Mouse (Mus musculus): ENCODE results near the gene Nos1ap.

Nos1ap gene

DNA sequence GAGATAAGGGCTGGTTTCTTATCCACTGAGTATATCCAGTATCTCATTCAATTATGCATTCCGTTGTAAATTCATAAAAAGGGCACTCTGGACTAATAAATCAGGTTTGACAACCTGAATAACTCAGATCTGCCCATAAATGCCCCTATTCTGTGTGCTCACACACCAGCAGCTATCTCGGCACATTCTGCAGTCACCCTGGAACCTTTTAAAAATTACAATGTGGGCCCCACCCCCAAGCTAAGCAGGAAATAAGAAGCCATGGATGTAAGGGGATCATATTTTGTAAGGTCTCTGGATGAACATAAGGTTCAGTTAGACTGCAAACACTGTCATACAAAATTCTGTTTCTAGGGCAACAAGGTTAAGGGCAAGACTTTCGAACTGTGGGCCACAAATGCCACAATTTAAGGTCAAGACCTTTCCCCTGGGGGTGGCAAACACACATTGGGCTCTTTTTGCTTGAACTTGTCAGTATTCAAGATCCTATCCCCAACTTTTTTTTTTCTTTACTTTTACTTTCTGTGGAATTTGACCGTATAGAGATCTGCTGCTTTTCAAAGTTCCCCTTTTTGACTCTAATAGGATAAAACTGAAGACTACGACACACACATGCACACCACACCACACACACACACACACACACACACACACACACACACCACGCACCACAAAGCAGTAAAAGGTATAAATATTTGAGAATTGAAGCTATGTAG lies 13.5 kb downstream of the Nos1ap start:
- Histone ChIP-seq H3K27me3 (ENCODE audit: control insufficient read depth, insufficient read depth, low read length, poor library complexity, severe bottlenecking) (no peaks in the 10 kb centered on the region), H3K36me3 (ENCODE audit: control insufficient read depth, insufficient read depth, low read length, poor library complexity, severe bottlenecking) (no peaks in the 10 kb centered on the region)
- no peak for DNase-seq (ENCODE audit: low read depth, low spot score)

DNA sequence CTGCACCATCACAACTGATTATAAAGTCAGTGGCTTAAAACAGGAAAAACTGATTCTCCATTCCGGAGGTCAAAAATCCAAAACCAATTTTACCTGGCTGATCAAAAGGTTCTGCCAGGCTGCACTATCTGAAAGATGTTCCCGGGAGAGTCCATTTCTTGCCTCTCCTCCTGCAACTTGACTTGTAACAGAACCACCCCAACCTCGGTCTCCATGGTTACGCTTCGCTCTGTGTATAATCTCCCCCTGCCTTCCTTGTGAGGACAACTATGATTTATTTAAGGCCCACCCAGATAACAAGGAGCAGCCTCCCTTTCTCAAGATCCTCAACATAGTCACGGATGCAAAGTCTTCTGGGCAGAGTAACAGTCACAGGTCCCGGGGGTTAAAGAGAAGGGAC lies 16.5 kb downstream of the Nos1ap start:
- Histone ChIP-seq H3K36me3 (ENCODE audit: control insufficient read depth, insufficient read depth, low read length, poor library complexity, severe bottlenecking) (no peaks in the 10 kb centered on the region), H3K27me3 (ENCODE audit: control insufficient read depth, insufficient read depth, low read length, poor library complexity, severe bottlenecking) (no peaks in the 10 kb centered on the region)
- no peak for DNase-seq (ENCODE audit: low read depth, low spot score)

DNA sequence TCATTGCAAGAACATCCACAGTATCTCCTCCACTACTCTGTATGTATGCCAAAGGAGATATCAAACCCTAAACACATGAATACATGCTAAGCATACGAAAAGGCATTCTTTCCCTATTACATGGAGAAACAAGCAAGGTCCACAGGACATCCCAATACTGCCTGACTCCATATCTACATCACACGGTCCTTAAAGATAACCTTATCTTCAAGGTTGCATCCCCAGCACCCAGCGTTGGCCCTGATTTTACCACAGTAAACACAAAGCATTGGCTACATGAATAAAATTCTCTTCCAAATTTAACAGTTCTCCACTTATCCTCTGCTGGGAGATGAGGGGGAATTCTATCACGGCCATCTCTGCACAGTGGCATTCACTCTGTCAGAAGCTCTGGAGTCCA lies 22.7 kb downstream of the Nos1ap start:
- Histone ChIP-seq H3K27me3 (ENCODE audit: control insufficient read depth, insufficient read depth, low read length, poor library complexity, severe bottlenecking) (no peaks in the 10 kb centered on the region), H3K36me3 (ENCODE audit: control insufficient read depth, insufficient read depth, low read length, poor library complexity, severe bottlenecking) (no peaks in the 10 kb centered on the region)
- DNase-seq (ENCODE audit: low read depth, low spot score): no peak

DNA sequence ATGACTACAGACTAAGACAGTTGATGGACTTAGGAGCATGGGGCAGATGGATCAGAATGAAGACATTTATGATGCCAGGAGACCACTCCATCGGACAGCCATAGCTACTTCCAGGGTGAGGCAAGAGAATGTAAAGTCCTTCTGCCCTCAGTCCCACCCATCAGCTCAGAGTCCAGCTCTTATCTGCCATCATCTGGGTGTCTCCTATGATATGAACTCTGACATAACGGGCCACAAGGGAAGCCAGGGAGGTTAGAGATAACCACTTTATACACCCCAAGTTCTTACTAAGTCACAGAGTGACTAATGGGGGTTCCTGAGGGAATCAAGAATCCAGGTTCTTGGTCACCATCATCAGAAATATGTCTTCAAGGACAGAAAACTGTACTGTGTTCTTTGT lies 23.1 kb downstream of the Nos1ap start:
- Histone ChIP-seq H3K27me3 (ENCODE audit: control insufficient read depth, insufficient read depth, low read length, poor library complexity, severe bottlenecking) (no peaks in the 10 kb centered on the region), H3K36me3 (ENCODE audit: control insufficient read depth, insufficient read depth, low read length, poor library complexity, severe bottlenecking) (no peaks in the 10 kb centered on the region)
- no peak for DNase-seq (ENCODE audit: low read depth, low spot score)

DNA sequence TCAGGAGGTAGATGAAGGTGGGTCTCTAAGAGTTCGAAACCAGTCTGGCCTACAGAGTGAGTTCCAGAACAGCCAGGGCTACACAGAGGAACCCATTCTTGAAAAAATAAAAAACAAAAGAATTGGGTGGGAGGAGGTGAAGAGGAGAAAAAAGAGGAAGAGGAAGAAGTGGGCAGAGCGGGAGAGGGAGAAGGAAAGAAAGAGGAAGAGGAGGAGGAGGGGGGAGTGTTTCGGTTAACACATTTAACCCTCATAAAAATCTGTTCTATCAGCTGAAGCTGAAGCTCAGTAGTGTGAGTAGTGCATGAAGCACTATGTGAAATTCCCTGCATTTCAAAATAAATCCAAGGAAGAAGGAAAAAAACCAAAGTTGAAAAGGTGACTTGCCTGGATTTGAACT lies 24.7 kb downstream of the Nos1ap start:
- DNase-seq (ENCODE audit: low read depth, low spot score): no peak
- Histone ChIP-seq H3K27me3 (ENCODE audit: control insufficient read depth, insufficient read depth, low read length, poor library complexity, severe bottlenecking) (no peaks in the 10 kb centered on the region), H3K36me3 (ENCODE audit: control insufficient read depth, insufficient read depth, low read length, poor library complexity, severe bottlenecking) (no peaks in the 10 kb centered on the region)

DNA sequence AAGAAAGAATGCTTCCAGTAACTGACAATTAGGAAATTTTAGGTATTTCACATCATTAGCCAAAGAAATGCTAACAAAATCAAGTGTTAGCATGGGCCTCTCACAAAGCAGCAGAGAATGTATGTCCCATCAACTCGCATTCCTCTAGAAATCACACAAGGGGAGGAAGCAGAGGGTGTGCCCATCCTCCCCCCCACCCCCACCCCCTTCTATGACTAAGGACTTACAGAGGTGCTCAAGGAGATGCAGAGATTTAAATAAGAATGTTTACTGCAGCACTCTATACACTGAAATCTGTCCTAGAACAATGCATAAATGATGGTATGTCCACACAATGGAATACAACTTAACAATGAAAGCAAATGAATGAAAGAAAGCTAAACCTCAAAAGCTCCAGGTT lies 27.2 kb downstream of the Nos1ap start:
- DNase-seq (ENCODE audit: low read depth, low spot score): no peak
- no peaks in the 10 kb centered on the region for H3K36me3 ChIP-seq (ENCODE audit: control insufficient read depth, insufficient read depth, low read length, poor library complexity, severe bottlenecking)
- no peaks in the 10 kb centered on the region for H3K27me3 ChIP-seq (ENCODE audit: control insufficient read depth, insufficient read depth, low read length, poor library complexity, severe bottlenecking)

DNA sequence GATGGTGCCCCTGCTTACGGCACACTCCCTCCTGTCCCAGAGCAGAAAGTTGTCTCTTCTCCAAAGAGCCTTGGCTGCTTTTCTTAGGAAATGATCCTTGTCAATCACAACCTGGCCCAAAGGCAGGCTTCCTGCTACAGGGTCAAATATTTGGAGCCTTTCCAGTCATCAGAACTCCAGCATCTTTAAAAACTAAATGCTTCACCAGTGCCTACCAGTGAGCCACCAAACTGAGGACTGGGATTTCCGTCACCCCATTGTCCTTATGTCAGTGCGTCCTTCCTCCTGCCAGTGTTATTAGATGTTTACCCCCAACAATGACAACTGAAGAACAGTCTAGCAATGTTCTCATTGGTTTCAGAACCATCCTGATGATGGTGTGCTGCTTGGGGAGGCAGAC lies 28.9 kb downstream of the Nos1ap start:
- Histone ChIP-seq H3K36me3 (ENCODE audit: control insufficient read depth, insufficient read depth, low read length, poor library complexity, severe bottlenecking) (no peaks in the 10 kb centered on the region), H3K27me3 (ENCODE audit: control insufficient read depth, insufficient read depth, low read length, poor library complexity, severe bottlenecking) (no peaks in the 10 kb centered on the region)
- DNase-seq (ENCODE audit: low read depth, low spot score): no peak

DNA sequence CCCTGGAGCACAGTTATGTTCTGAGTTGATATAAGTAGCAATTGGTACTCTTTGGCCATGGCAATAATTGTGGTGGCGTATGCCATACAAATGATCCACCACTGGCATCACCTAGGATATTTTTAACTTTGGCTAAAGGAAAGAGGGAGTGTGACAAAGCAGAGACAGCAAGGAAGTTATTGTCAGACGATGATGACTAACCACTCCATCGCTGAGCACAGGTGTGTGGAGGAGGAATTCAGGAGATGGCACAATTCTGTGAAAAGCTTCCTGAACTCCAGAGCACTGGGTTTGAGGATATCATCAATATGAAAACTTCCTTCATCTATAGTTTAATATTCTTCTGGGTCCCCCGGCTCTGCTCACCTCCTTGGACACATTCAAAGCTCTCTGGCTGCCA lies 31.7 kb downstream of the Nos1ap start:
- no peaks in the 10 kb centered on the region for H3K27me3 ChIP-seq (ENCODE audit: control insufficient read depth, insufficient read depth, low read length, poor library complexity, severe bottlenecking)
- no peaks in the 10 kb centered on the region for H3K36me3 ChIP-seq (ENCODE audit: control insufficient read depth, insufficient read depth, low read length, poor library complexity, severe bottlenecking)
- DNase-seq (ENCODE audit: low read depth, low spot score): no peak

DNA sequence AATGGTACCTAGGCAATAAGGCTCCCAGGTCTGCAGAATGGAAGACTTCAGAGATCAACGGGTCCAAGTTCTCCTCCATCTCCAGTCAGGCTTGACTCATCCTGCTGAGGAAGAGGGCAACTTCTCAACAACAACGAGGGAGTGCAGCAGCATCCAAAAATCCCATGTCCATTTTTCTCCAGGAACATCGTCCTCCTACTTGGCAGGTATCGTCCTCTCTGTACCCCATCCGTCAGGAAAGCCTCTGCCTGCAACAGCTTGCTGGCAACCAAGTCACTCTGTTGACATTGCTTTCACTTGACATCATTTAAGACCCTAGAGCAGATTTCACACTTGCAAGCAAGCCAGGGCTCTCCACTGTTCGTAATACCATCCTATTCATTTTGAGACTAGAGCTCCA lies 33.0 kb downstream of the Nos1ap start:
- Histone ChIP-seq H3K27me3 (ENCODE audit: control insufficient read depth, insufficient read depth, low read length, poor library complexity, severe bottlenecking) (no peaks in the 10 kb centered on the region), H3K36me3 (ENCODE audit: control insufficient read depth, insufficient read depth, low read length, poor library complexity, severe bottlenecking) (no peaks in the 10 kb centered on the region)
- no peak for DNase-seq (ENCODE audit: low read depth, low spot score)

DNA sequence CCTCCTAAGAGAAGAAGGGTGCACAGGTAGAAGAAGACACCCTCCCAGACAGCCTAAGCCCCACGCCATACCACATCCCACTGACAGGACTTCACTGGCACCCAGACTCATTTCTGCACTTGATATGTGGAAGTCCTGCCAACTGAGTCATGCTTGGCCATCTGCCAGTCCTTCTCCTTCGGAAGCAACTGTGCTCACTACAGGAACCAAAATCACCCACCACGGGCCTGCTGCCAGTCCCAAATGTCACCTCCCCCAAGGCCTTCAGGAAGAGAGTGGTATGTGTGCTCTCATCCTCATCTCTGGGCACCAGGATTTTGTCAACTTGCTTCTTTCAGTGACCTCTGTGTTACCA lies 34.7 kb downstream of the Nos1ap start:
- Histone ChIP-seq H3K27me3 (ENCODE audit: control insufficient read depth, insufficient read depth, low read length, poor library complexity, severe bottlenecking) (no peaks in the 10 kb centered on the region), H3K36me3 (ENCODE audit: control insufficient read depth, insufficient read depth, low read length, poor library complexity, severe bottlenecking) (no peaks in the 10 kb centered on the region)
- DNase-seq (ENCODE audit: low read depth, low spot score): no peak

DNA sequence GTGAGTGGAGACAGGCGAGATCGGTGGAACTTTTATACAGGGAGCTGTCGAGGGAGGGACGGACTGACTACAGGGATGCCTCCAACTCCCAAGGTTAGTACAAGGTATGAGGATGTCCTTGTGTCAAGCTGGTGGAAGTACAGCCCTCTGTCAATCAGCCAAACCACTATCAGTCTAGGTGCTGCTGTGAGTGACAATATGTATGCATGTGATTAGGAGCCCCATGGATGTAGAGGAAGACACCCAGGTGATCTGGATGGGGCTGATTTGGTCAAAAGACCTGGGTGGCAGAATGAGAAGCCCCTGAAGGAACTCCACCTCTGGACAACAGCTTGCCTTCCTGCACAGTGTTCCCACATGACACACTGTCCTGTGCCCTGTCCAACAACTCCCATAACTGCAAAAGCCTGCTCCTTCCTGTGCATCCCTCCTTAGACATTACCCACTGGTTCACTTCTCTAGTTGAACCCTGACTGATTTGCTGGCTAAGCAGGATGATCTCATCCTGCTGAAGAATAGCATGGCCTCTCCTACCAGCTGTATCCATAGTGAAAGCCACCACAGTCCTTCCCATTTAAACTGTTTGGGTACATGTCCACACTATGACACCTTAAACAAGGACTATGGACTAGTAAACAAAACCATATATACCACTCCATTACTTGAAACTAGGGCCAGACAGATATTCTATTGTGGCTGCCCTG lies 35.3 kb downstream of the Nos1ap start:
- DNase-seq (ENCODE audit: low read depth, low spot score): no peak
- no peaks in the 10 kb centered on the region for H3K27me3 ChIP-seq (ENCODE audit: control insufficient read depth, insufficient read depth, low read length, poor library complexity, severe bottlenecking)
- no peaks in the 10 kb centered on the region for H3K36me3 ChIP-seq (ENCODE audit: control insufficient read depth, insufficient read depth, low read length, poor library complexity, severe bottlenecking)

DNA sequence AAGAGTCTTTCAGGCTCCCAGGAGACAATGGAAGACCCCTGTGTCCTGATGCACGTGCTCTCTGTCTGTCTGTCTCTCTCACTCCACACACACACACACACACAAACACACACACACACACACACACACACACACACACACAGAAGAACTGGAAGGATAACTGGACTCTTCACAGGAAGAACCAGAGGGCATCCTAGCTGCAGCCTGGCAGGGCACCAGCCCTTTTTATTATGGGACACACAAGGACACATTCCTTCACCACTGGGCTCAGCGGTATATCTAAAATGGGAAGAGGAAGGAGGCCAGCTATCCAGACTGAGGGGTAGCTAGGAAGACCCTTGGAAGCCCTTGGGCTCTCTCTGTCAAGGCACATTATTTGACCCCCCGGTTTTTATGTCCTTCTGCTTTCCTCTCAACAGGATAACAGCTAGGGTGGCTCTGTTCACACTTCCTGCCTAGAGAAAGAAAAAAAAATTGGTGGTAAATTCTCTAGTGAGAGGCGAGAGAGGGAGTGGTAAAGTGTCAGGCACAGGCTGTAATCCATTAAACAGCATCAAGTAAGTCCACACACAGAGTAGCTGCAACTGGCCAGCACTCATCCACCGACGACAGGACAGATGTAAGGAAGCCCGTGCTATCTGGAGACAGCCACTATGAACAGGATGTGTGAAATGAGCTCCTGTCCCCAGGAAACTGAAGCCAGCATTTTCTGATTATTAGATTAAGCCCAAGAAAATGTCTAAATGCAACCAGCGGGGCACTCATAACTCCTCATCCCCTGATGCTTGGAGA lies 38.8 kb downstream of the Nos1ap start:
- Histone ChIP-seq H3K27me3 (ENCODE audit: control insufficient read depth, insufficient read depth, low read length, poor library complexity, severe bottlenecking) (no peaks in the 10 kb centered on the region), H3K36me3 (ENCODE audit: control insufficient read depth, insufficient read depth, low read length, poor library complexity, severe bottlenecking) (no peaks in the 10 kb centered on the region)
- no peak for DNase-seq (ENCODE audit: low read depth, low spot score)

DNA sequence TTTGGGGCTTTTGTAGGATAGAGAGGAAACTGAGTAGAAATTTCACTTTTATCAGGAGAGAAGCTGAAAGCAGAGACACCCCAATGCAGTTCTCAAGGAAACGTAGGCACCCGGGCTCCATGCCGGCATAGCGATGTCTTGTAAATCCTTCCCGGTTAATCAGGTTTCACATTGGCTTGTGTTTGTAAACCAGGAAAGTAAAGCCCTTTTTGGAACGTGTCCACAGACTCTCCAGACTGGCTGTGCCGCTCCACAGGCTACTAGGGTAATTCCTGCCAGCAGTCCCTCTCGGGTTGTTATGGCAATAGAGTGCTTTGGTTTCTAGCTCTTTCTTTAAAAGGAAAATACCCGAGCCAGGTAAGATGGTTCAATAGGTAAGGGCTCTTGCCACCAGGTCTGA lies 40.6 kb downstream of the Nos1ap start:
- DNase-seq (ENCODE audit: low read depth, low spot score): no peak
- no peaks in the 10 kb centered on the region for H3K36me3 ChIP-seq (ENCODE audit: control insufficient read depth, insufficient read depth, low read length, poor library complexity, severe bottlenecking)
- H3K27me3 ChIP-seq (ENCODE audit: control insufficient read depth, insufficient read depth, low read length, poor library complexity, severe bottlenecking): no peaks in the 10 kb centered on the region

DNA sequence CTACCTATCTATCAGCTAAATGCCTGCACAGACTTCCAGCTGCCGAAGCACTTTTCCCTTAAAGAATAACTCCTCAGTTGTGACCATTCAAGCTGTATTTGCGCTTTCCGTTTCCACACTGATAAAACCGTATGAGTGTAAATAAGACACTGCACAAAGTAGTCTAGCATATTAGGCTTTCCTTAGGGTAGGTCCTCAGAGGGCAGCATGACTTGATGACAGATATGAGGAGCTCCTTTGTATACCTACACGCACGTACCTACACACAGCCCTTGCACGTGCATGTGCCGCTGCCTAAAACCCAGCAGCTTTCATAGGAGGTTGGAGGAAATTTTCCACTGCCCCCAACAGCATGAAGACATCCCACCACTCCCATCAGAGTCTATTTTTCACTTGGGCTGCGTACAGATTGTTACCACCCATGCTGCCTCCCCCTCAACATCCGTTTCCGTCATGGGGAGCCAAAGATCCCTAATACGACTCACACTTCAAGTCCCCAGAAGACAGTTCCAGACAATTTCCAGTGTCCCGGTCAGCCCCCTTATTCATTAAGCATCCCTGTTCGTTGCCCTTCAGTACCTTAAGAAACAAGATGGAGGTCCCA lies 41.4 kb downstream of the Nos1ap start:
- no peak for DNase-seq (ENCODE audit: low read depth, low spot score)
- H3K27me3 ChIP-seq (ENCODE audit: control insufficient read depth, insufficient read depth, low read length, poor library complexity, severe bottlenecking): no peaks in the 10 kb centered on the region
- no peaks in the 10 kb centered on the region for H3K36me3 ChIP-seq (ENCODE audit: control insufficient read depth, insufficient read depth, low read length, poor library complexity, severe bottlenecking)

DNA sequence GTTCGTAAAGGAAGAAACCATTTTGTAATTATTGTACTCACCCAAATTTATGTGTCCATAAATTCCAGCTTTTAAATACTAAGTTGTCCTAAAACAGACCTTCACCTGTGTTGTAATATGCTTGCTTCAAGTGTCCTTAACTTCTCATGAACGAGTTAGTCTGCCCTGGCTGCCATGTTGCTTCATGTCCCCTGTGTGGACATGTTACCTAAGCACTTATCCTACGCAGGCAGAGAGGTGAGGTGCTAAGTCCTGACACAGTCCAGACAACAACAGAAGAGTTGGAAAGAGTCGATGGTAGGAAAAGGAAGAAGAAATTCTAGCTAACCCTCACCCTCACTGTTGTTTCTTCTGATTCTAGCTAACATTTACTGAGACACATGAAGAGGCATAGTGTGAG lies 43.4 kb downstream of the Nos1ap start:
- Histone ChIP-seq H3K36me3 (ENCODE audit: control insufficient read depth, insufficient read depth, low read length, poor library complexity, severe bottlenecking) (no peaks in the 10 kb centered on the region), H3K27me3 (ENCODE audit: control insufficient read depth, insufficient read depth, low read length, poor library complexity, severe bottlenecking) (no peaks in the 10 kb centered on the region)
- DNase-seq (ENCODE audit: low read depth, low spot score): no peak

All from splenic B cell, adult 2 months (primary cell).